ENCODE assay signal across 8 mouse cellular contexts in genomic region chr9:49617216-49617615, GRCm38 (mm10).
A peak's percentile ranks its signal among the peaks of the same experiment; 100 is the strongest.
DNase-seq lines count a peak whose midpoint lies in the region; ATAC-seq and TF ChIP-seq lines count a peak whose summit lies in the region.
"Had no signal": no experiment of that assay in that cellular context is flagged by ENCODE, and none has a peak within 500 bp of the region (broad histone marks: within the 10 kb centered on the region; RNA-seq: fewer than 3 reads in every experiment).

No protein-coding gene starts in this region.

- H3K4me1 ChIP-seq in kidney, adult 2 months (ENCODE audit: control insufficient read depth, insufficient read depth, low read length): no peaks in the 10 kb centered on the region
- peaks cover 3% of the 10 kb centered on the region; the same call in 1 of the 2 replicates for H3K4me1 ChIP-seq in kidney, embryonic 15.5 days
- H3K4me1 ChIP-seq in ES-E14 (ENCODE audit: control insufficient read depth in 2 of 2, insufficient read depth in 2 of 2, low read length in 2 of 2, poor library complexity in 1 of 2): no peaks in the 10 kb centered on the region
- no peaks in the 10 kb centered on the region for H3K4me1 ChIP-seq in limb, embryonic 11.5 days (ENCODE audit: control insufficient read depth, insufficient read depth, low read length)

- no peaks in the 10 kb centered on the region for H3K27me3 ChIP-seq in kidney, adult 2 months (replicated peaks; ENCODE audit: control insufficient read depth, insufficient read depth, low read length)
- H3K27me3 ChIP-seq in kidney, embryonic 15.5 days: no peaks in the 10 kb centered on the region
- H3K27me3 ChIP-seq in limb, embryonic 11.5 days (ENCODE audit: control insufficient read depth, insufficient read depth, low read length): no peaks in the 10 kb centered on the region
- H3K27me3 ChIP-seq: hindbrain, embryonic 15.5 days had no signal

- in situ Hi-C loops in ES-E14 (cut with MboI; ENCODE audit: low sequenced_read_pairs in 2 of 2, unreplicated experiment in 2 of 2): no loop called here

- TF ChIP-seq CTCF in kidney, adult 2 months (conservative IDR thresholded peaks at IDR 0.05; ENCODE audit: insufficient read depth, insufficient read length, low read depth, low read length): no peak

- intact Hi-C loops in heart, postnatal 36 days (cut with DNase I): loop anchor here (1.0 to 5.0 kb wide), 2 partner anchors 555 to 820 kb away; no protein-coding TSS in a partner anchor

- no peak overlapping the region for H3K4me3 ChIP-seq in kidney, adult 2 months (ENCODE audit: insufficient read depth, low read depth, low read length)
- no peak overlapping the region for H3K4me3 ChIP-seq in kidney, embryonic 15.5 days (replicated peaks)
- H3K4me3 ChIP-seq in ES-E14 (ENCODE audit: insufficient read depth in 1 of 2, low read depth in 1 of 2, low read length in 2 of 2, poor library complexity in 1 of 2, severe bottlenecking in 1 of 2): no peak overlapping the region
- no peak overlapping the region for H3K4me3 ChIP-seq in limb, embryonic 11.5 days (ENCODE audit: low read depth, low read length)
- H3K4me3 ChIP-seq: hindbrain, embryonic 15.5 days had no signal

- peak; percentile 63 for DNase-seq in kidney, adult 2 months
- peak; percentile 59 for DNase-seq in ES-E14 (ENCODE audit: low read depth, low spot score)
- peak; percentile 46 for DNase-seq in adrenal gland, adult 2 months
- DNase-seq in heart, postnatal 36 days: peak; percentile 13 to 20
- DNase-seq in limb, embryonic 11.5 days (ENCODE audit: low spot score): peak; percentile 46

- H3K4me2 ChIP-seq in kidney, embryonic 15.5 days: no peak overlapping the region
- no peak overlapping the region for H3K4me2 ChIP-seq in limb, embryonic 11.5 days (ENCODE audit: low read depth, severe bottlenecking)
- H3K4me2 ChIP-seq: hindbrain, embryonic 15.5 days had no signal

- no peak overlapping the region for H3K27ac ChIP-seq in kidney, adult 2 months (ENCODE audit: insufficient read depth, low read depth, low read length)
- H3K27ac ChIP-seq in kidney, embryonic 15.5 days: no peak overlapping the region
- H3K27ac ChIP-seq in ES-E14 (ENCODE audit: insufficient read depth, low read depth, low read length, poor library complexity, severe bottlenecking): no peak overlapping the region
- H3K27ac ChIP-seq in limb, embryonic 11.5 days (replicated peaks; ENCODE audit: low read depth, low read length): no peak overlapping the region
- H3K27ac ChIP-seq: hindbrain, embryonic 15.5 days had no signal

- WGBS in kidney, adult 2 months: 15% methylated on average over 3 of the region's 3 CpGs
- WGBS in kidney, embryonic 15.5 days: 19% methylated on average over 3 of the region's 3 CpGs
- WGBS in limb, embryonic 11.5 days: 22% methylated on average over 3 of the region's 3 CpGs

- no peaks in the 10 kb centered on the region for H3K36me3 ChIP-seq in kidney, adult 2 months (ENCODE audit: control insufficient read depth, insufficient read depth, low read length)
- peaks cover 11% of the 10 kb centered on the region for H3K36me3 ChIP-seq in kidney, embryonic 15.5 days
- no peaks in the 10 kb centered on the region for H3K36me3 ChIP-seq in ES-E14 (ENCODE audit: control insufficient read depth, insufficient read depth, low read length, poor library complexity, severe bottlenecking)
- no peaks in the 10 kb centered on the region for H3K36me3 ChIP-seq in limb, embryonic 11.5 days (ENCODE audit: control insufficient read depth, insufficient read depth, low read length)

- H3K9ac ChIP-seq in kidney, embryonic 15.5 days: no peak overlapping the region
- no peak overlapping the region for H3K9ac ChIP-seq in ES-E14 (ENCODE audit: insufficient read depth, low read depth, low read length, poor library complexity, severe bottlenecking)
- no peak overlapping the region for H3K9ac ChIP-seq in limb, embryonic 11.5 days (ENCODE audit: low read length)
- H3K9ac ChIP-seq: hindbrain, embryonic 15.5 days had no signal

- ATAC-seq in kidney, embryonic 15.5 days (replicated peaks; ENCODE audit: low FRiP score): no peak
- no peak for ATAC-seq in limb, embryonic 11.5 days (ENCODE audit: insufficient number of reproducible peaks, low FRiP score, low TSS enrichment, low read depth)
- ATAC-seq in megakaryocyte, adult 5-6 weeks (ENCODE audit: poor library complexity, severe bottlenecking): no peak

- no peaks in the 10 kb centered on the region for H3K9me3 ChIP-seq in kidney, embryonic 15.5 days (replicated peaks)
- H3K9me3 ChIP-seq in ES-E14 (ENCODE audit: control insufficient read depth, insufficient read depth, low read depth, low read length): no peaks in the 10 kb centered on the region
- no peaks in the 10 kb centered on the region for H3K9me3 ChIP-seq in limb, embryonic 11.5 days (ENCODE audit: control insufficient read depth, low read length)
- H3K9me3 ChIP-seq: hindbrain, embryonic 15.5 days had no signal

- TF ChIP-seq POLR2A in kidney, adult 2 months (IDR thresholded peaks at IDR 0.05; ENCODE audit: low read depth, low read length): no peak

TF ChIP-seq in ES-E14, 5 proteins besides CTCF, POLR2A, EP300 and RAD21:
- TF ChIP-seq HCFC1 (IDR thresholded peaks at IDR 0.05; ENCODE audit: borderline replicate concordance, insufficient read depth, low read length) (no peak), MAFK (IDR thresholded peaks at IDR 0.05; ENCODE audit: insufficient read depth, low read depth, low read length) (no peak), ZNF384 (IDR thresholded peaks at IDR 0.05; ENCODE audit: low read depth, low read length) (no peak), ZC3H11A (IDR thresholded peaks at IDR 0.05; ENCODE audit: borderline replicate concordance, low read depth, low read length) (peak; percentile 85), CHD2 (IDR thresholded peaks at IDR 0.05; ENCODE audit: low read depth, low read length) (no peak)
